Mouse (Mus musculus) ES-Bruce4 (cell line): Measurements from ENCODE around the gene Dtx2.

ENCODE experiments used
- CTCF ChIP-seq: IDR thresholded peaks from one replicate; pipeline ENCODE4 v1.8.1; 2011; ENCODE audit warnings: low read depth, low read length
- EP300 ChIP-seq: IDR thresholded peaks from 2 replicates; pipeline ENCODE4 v1.6.1; 2011; ENCODE audit warnings: low read depth, low read length; ENCODE audit not compliant: insufficient read depth
- POLR2A ChIP-seq: IDR thresholded peaks from one replicate; pipeline ENCODE4 v1.8.1; 2011; ENCODE audit warnings: low read length; ENCODE audit not compliant: insufficient read depth

GRCm38 (mm10) chr5:135982398-135982797, 12.2 kb upstream of the Dtx2 start:
- peak; percentile 97 for TF ChIP-seq CTCF
- TF ChIP-seq POLR2A: no peak
- TF ChIP-seq EP300: no peak
